Mouse (Mus musculus) right cerebral cortex, adult 2 months (tissue): Measurements from ENCODE around the gene Ddx51.

Source experiments
- DNase-seq, 2 experiments: peaks; one replicate each; pipeline ENCODE4 v3.0.0; 2021 to 2022; ENCODE audit warnings: low spot score in 2 of 2

The Ddx51 gene

DNA sequence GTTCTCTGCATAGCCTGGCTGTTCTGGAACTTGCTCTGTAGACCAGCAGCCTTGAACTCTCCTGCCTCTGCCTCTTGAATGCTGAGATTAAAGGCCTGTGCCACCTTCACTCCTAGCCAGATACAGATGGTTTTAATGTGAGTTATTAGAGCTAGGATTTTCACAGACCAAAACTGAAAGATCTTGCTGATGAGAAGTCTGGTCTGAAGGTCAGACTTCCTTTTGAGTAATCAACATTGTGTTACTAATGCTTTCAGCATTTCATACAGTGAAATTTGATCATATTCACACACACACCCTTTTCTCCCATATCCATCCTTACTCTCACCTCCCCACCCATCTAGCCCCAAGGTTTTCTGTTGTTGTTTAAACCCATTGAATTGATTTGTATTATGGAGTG, 6.4 kb downstream of the Ddx51 start:
- no peak for DNase-seq

DNA sequence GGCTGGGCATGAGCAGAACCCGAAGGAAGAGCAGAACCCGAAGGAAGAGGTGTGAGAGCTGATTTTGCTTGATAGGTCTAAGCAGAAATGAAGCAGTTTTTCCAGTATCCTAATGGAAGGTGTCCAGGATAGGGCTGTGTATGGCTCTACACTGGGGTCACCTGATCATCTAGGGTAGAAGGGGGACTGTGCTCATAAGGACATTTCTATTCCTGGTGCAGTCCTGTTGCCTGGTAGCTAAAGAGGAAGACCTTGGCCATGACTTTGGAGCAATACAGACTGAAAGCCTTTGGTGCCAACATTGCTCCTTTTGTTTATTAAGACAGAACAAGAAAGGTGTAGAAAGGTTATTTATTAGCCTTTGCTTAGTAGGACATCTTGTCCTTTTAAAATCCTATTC, 10.8 kb downstream of the Ddx51 start:
- no peak for DNase-seq

DNA sequence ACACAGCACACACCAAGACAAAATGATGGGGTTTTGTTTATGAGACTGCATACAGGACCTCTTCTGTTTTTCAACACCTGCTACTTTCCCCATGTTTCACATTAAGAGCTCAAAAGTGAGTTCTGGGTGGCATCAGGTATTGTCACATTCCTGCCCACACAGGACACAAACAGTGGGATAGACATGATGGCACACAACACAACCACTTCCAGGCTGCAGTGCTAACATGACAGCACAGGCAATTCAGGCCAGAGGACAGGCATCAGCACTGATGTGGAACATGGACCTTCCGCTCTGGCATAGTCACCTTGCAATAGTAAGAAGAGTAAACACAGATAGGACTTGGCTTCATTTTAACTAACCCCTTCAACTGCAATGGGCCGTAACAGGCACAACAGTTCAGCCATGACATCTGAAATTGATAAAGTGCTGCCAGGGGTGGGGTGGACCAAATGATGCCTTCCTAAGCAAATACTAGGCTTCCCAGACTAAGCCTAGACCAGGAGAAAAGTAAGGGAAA, 11.6 kb downstream of the Ddx51 start:
- DNase-seq: no peak

GRCm38 (mm10) chr5:110665486-110666121, 12.4 kb downstream of the Ddx51 start:
- no peak for DNase-seq

DNA sequence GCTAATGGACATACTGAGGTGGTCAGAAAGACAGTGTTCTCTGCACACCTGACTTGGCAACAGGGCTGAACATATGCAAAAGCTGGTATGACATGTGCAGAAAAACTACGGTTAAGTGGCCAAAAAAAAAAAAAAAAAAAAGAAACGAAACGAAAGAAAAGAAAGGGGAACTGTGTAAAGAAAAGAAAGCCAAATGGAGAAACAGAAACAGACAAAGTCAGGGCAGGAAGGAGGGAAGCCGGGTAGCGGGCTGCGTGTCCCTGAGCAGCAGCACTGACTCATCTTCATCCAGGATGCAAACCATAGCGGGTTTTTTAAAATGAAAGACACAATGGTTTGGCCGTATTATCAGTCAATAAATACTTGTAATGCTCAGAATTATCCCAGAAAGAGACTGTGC, 28.8 kb downstream of the Ddx51 start:
- no peak for DNase-seq

DNA sequence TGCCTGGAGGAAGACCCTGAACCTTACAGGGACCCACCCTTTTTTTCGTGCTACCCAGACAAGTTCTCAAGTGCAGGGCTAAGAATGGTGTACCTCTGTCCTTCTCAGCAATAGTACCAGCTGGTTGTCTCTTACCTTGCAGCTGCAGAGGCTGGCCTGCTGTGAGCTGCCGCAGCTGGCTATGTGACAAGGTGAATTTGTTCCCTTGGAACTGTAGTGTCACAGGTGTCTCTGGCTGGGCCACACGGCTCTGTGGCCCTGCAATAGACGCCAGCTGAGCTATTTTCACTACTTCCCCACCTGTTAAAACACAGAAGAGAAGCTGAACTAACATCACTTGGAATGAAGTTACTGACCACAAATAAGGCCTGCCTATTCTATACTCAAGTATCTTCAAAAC, 45.4 kb downstream of the Ddx51 start:
- no peak for DNase-seq

- no peak for DNase-seq
Measured at GRCm38 (mm10) chr5:110704004-110704403, 50.8 kb downstream of the Ddx51 start.

GRCm38 (mm10) chr5:110709256-110709655, 56.0 kb downstream of the Ddx51 start:
- DNase-seq: peak; percentile 13 to 34
